Mouse (Mus musculus): ENCODE results near the gene Cntnap5b. TPM values are rescaled to one million over a fixed set of nuclear protein-coding genes. Genes with fewer than 3 reads are reported as not detected.

The Cntnap5b gene
- not detected in 2 replicates for total RNA-seq (2023)

GRCm38 (mm10) chr1:99772614-99773013, at the start of gene Cntnap5b:
TSS of gene Cntnap5b (plus strand) at chr1:99772765.

